Mouse (Mus musculus) MEL (cell line): Measurements from ENCODE around the gene Rhbdl1.

Source experiments
- BHLHE40 ChIP-seq: IDR thresholded peaks from 2 replicates; pipeline ENCODE4 v1.6.1; 2012; ENCODE audit warnings: low read depth, mild to moderate bottlenecking, inconsistent platforms, low read length, improper control_type of control experiment, borderline replicate concordance
- CHD2 ChIP-seq: IDR thresholded peaks from 2 replicates; pipeline ENCODE4 v1.6.1; 2011; ENCODE audit warnings: low read length, improper control_type of control experiment
- CTCF ChIP-seq, 3 experiments: IDR thresholded peaks in 2 of 3; conservative IDR thresholded peaks in 1 of 3; 2 replicates each; pipeline ENCODE4 v1.5.1; 2011 to 2012; ENCODE audit warnings: low read length in 3 of 3, low read depth in 2 of 3, mild to moderate bottlenecking in 2 of 3, improper control_type of control experiment in 1 of 3, inconsistent platforms in 1 of 3, mixed read lengths in 1 of 3, moderate library complexity in 1 of 3; ENCODE audit not compliant: control insufficient read depth in 1 of 3, insufficient read depth in 1 of 3, poor library complexity in 1 of 3, severe bottlenecking in 1 of 3
- EP300 ChIP-seq, 2 experiments: IDR thresholded peaks; 2 replicates each; pipeline ENCODE4 v1.6.1; 2011; ENCODE audit warnings: improper control_type of control experiment in 2 of 2, low read length in 2 of 2, low read depth in 1 of 2, mild to moderate bottlenecking in 1 of 2
- MAX ChIP-seq: IDR thresholded peaks from 2 replicates; pipeline ENCODE4 v1.6.1; 2011; ENCODE audit warnings: low read length, improper control_type of control experiment
- MAZ ChIP-seq: IDR thresholded peaks from 2 replicates; pipeline ENCODE4 v1.6.1; 2012; ENCODE audit warnings: low read depth, mild to moderate bottlenecking, inconsistent platforms, low read length, improper control_type of control experiment
- MYC ChIP-seq: IDR thresholded peaks from 2 replicates; pipeline ENCODE4 v1.6.1; 2011; ENCODE audit warnings: low read depth, mild to moderate bottlenecking, low read length, improper control_type of control experiment, moderate library complexity
- POLR2A ChIP-seq, 2 experiments: IDR thresholded peaks; 2 replicates each; pipeline ENCODE4 v1.6.1; 2011 to 2012; ENCODE audit warnings: low read length in 2 of 2, mild to moderate bottlenecking in 2 of 2, control low read depth in 1 of 2, improper control_type of control experiment in 1 of 2, low read depth in 1 of 2, moderate library complexity in 1 of 2; ENCODE audit not compliant: control insufficient read depth in 1 of 2, insufficient read depth in 1 of 2, poor library complexity in 1 of 2
- SMC3 ChIP-seq: IDR thresholded peaks from 2 replicates; pipeline ENCODE4 v1.6.1; 2011; ENCODE audit warnings: low read depth, low read length, improper control_type of control experiment
- TBP ChIP-seq: IDR thresholded peaks from 2 replicates; pipeline ENCODE4 v1.8.0; 2011; ENCODE audit warnings: low read depth, low read length, improper control_type of control experiment
- ZKSCAN1 ChIP-seq: IDR thresholded peaks from 2 replicates; pipeline ENCODE4 v1.6.1; 2012; ENCODE audit warnings: low read depth, mild to moderate bottlenecking, inconsistent platforms, low read length, improper control_type of control experiment, moderate library complexity
- ZMIZ1 ChIP-seq: IDR thresholded peaks from 2 replicates; pipeline ENCODE4 v1.6.1; 2012; ENCODE audit warnings: low read depth, mild to moderate bottlenecking, inconsistent platforms, low read length, improper control_type of control experiment, moderate library complexity

GRCm38 (mm10) chr17:25842509-25842908, 5.4 kb upstream of the Rhbdl1 start:
- TF ChIP-seq TBP = peak; percentile 98
- no peak for TF ChIP-seq SMC3
- no peak for TF ChIP-seq CTCF (IDR thresholded peaks at IDR 0.05 in 2 of 3, conservative IDR thresholded peaks at IDR 0.05 in 1 of 3; ENCODE audit: control insufficient read depth in 1 of 3, insufficient read depth in 1 of 3, low read depth in 2 of 3, low read length in 3 of 3, poor library complexity in 1 of 3, severe bottlenecking in 1 of 3)
- no peak for TF ChIP-seq POLR2A (IDR thresholded peaks at IDR 0.05; ENCODE audit: control insufficient read depth in 1 of 2, insufficient read depth in 1 of 2, low read depth in 1 of 2, low read length in 2 of 2, poor library complexity in 1 of 2)
- no peak for TF ChIP-seq BHLHE40
- no peak for TF ChIP-seq MAX
- no peak for TF ChIP-seq MAZ
- TF ChIP-seq ZKSCAN1 = no peak
- TF ChIP-seq ZMIZ1 = no peak
- TF ChIP-seq MYC = no peak
- TF ChIP-seq CHD2 = no peak
- TF ChIP-seq EP300 (IDR thresholded peaks at IDR 0.05; ENCODE audit: low read depth in 1 of 2, low read length in 2 of 2) = no peak
